Mouse (Mus musculus) gonadal fat pad, adult 2 months (tissue): ENCODE results near the gene Zfp784. TPM values are rescaled to one million over a fixed set of nuclear protein-coding genes. Genes with fewer than 3 reads are reported as not detected.

Experiments used
- polyA plus RNA-seq: library from polyadenylated mRNA; depleted of rRNA; stranded (reverse); fragments of >200 nt; gene quantifications from 2 replicates; pipeline ENCODE4 v1.2.3, GENCODE M21; 2012; rRNA removed

The Zfp784 gene
- polyA plus RNA-seq, 1 experiment, result 5.5 TPM

Other genes starting within 250 kb of the Zfp784 start
- gene Tmem238, start 248.8 kb downstream of the Zfp784 start, polyA plus RNA-seq, result 26.4 and 45.7 TPM in 2 replicates
- 262 and 263 TPM in 2 replicates for gene Rpl28, start 245.6 kb downstream of the Zfp784 start, polyA plus RNA-seq
- gene Ube2s, start 225.9 kb downstream of the Zfp784 start, polyA plus RNA-seq, result 229 and 251 TPM in 2 replicates
- 1.2 and 2.3 TPM in 2 replicates for gene Shisa7, start 193.8 kb downstream of the Zfp784 start, polyA plus RNA-seq
- gene Isoc2b, start 168.2 kb downstream of the Zfp784 start, polyA plus RNA-seq, result 34.9 and 45.7 TPM in 2 replicates
- 26.4 and 35.4 TPM in 2 replicates for gene Isoc2a, start 161.3 kb downstream of the Zfp784 start, polyA plus RNA-seq
- 0.09 TPM in 1 of 2 replicates, not detected in the other for gene Gm36210, start 131.9 kb downstream of the Zfp784 start, polyA plus RNA-seq
- 6.9 and 10.2 TPM in 2 replicates for gene Zfp628, start 123.2 kb downstream of the Zfp784 start, polyA plus RNA-seq
- gene Nat14, start 116.4 kb downstream of the Zfp784 start, polyA plus RNA-seq, result 3.6 TPM in 2 replicates
- 8.5 and 12.1 TPM in 2 replicates for gene Ssc5d, start 112.7 kb downstream of the Zfp784 start, polyA plus RNA-seq
- gene Sbk2, start 74.0 kb downstream of the Zfp784 start, polyA plus RNA-seq, result 0.89 and 1.9 TPM in 2 replicates
- 0.12 and 0.20 TPM in 2 replicates for gene Sbk3, start 67.3 kb downstream of the Zfp784 start, polyA plus RNA-seq
- gene Zfp579, start 42.3 kb downstream of the Zfp784 start, polyA plus RNA-seq, result 37.0 and 39.8 TPM in 2 replicates
- gene Zfp524, start 24.0 kb downstream of the Zfp784 start, polyA plus RNA-seq, result 24.1 and 28.6 TPM in 2 replicates
- 25.6 and 26.5 TPM in 2 replicates for gene Fiz1, start 23.7 kb downstream of the Zfp784 start, polyA plus RNA-seq
- gene Gm44973, start 22.9 kb downstream of the Zfp784 start, polyA plus RNA-seq, result 0.18 TPM in 1 of 2 replicates, not detected in the other
- 26.7 and 29.1 TPM in 2 replicates for gene Zfp865, start 18.1 kb downstream of the Zfp784 start, polyA plus RNA-seq
- 5.8 and 7.8 TPM in 2 replicates for gene Ccdc106, start 17.9 kb downstream of the Zfp784 start, polyA plus RNA-seq
- gene 4632433K11Rik, start 4.3 kb downstream of the Zfp784 start, polyA plus RNA-seq, result not detected in 2 replicates
- 15.5 and 17.9 TPM in 2 replicates for gene Zfp580, start 13.1 kb upstream of the Zfp784 start, polyA plus RNA-seq
- 163 and 192 TPM in 2 replicates for gene U2af2, start 23.7 kb upstream of the Zfp784 start, polyA plus RNA-seq
- 142 and 162 TPM in 2 replicates for gene Epn1, start 41.8 kb upstream of the Zfp784 start, polyA plus RNA-seq
- not detected in 2 replicates for gene Rfpl4, start 78.5 kb upstream of the Zfp784 start, polyA plus RNA-seq
- 1.3 and 1.5 TPM in 2 replicates for gene Rasl2-9, start 87.5 kb upstream of the Zfp784 start, polyA plus RNA-seq
- gene Vmn1r55, start 111.2 kb upstream of the Zfp784 start, polyA plus RNA-seq, result not detected in 2 replicates
- not detected in 2 replicates for gene Vmn1r56, start 158.3 kb upstream of the Zfp784 start, polyA plus RNA-seq
- gene Vmn1r57, start 180.0 kb upstream of the Zfp784 start, polyA plus RNA-seq, result not detected in 2 replicates